Mouse (Mus musculus): ENCODE measurements around the gene Emg1.

DNA sequence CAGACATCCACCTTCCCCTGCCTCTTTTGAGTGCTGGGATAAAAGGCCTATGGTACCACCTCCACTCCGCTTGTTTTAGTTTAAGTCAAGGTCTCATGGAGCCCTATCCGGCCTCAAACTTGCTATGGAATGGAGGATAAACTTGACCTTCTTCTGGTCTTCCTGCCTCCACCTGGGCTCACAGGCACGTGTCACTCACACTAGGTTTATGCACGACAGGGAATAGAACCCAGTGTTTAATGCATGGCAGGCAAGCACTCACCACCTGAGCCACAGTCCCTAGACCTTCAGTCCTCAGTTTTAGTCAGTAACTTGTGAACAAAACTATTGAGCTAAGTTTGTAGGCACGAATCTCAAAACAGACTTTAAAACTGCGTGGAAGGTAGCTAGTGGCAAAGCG, 19.1 kb upstream of the Emg1 start:
- TF ChIP-seq GATA1 (IDR thresholded peaks at IDR 0.05; ENCODE audit: borderline replicate concordance, low read length) (no peak), FLI1 (IDR thresholded peaks at IDR 0.05; ENCODE audit: low read length) (no peak)

Measured in megakaryocyte, embryonic 14.5 days (primary cell).